9 mouse cellular contexts compared by ENCODE assay signal in the genomic region with DNA sequence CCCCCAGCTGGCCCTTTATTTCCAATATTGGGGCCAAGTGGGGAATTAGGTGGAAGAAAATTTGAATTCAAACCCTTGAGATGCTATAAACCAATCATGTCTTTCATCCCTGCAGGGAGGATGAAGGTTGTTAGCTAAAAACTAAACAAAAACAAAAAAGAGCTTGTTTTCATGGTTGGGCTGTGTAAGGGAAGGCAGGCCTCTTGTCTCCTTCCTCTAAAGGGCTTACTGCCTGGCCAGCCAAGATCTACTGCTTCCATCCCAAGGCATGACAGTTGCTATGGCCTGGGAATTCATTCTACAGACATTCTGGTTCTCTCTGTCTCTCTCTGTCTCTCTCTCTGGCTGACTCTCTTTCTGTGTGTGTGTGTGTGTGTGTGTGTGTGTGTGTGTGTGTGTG. TPM values are rescaled to one million over a fixed set of nuclear protein-coding genes. Genes with fewer than 3 reads are reported as not detected.
DNase-seq lines count a peak whose midpoint lies in the region; ATAC-seq and TF ChIP-seq lines count a peak whose summit lies in the region.
"Had no signal": no experiment of that assay in that cellular context is flagged by ENCODE, and none has a peak within 500 bp of the region (broad histone marks: within the 10 kb centered on the region; RNA-seq: fewer than 3 reads in every experiment).

No protein-coding gene starts in this region.

- peak overlapping the region; percentile 71 for H3K27ac ChIP-seq in kidney, adult 2 months (ENCODE audit: insufficient read depth, low read depth, low read length)
- no peak overlapping the region for H3K27ac ChIP-seq in embryonic facial prominence, embryonic 11.5 days (replicated peaks; ENCODE audit: low read depth, low read length)
- no peak overlapping the region for H3K27ac ChIP-seq in intestine, embryonic 14.5 days (ENCODE audit: low read depth)
- H3K27ac ChIP-seq in midbrain, embryonic 16.5 days (ENCODE audit: low read length) = peak overlapping the region; percentile 97

- DNase-seq in kidney, adult 2 months = no peak
- no peak for DNase-seq in kidney, postnatal 10 days
- DNase-seq in embryonic facial prominence, embryonic 11.5 days (ENCODE audit: low spot score) = no peak
- no peak for DNase-seq in intestine, embryonic 14.5 days (ENCODE audit: low spot score)
- DNase-seq in left cerebral cortex, postnatal 4 days = no peak
- DNase-seq in gastrocnemius, postnatal 25 days = no peak
- no peak for DNase-seq in ovary, adult 18-20 months (ENCODE audit: low spot score)

- H3K4me3 ChIP-seq in kidney, adult 2 months (ENCODE audit: insufficient read depth, low read depth, low read length) = peak overlapping the region; percentile 94
- peak overlapping the region; percentile 83 for H3K4me3 ChIP-seq in embryonic facial prominence, embryonic 11.5 days (ENCODE audit: low read depth, low read length)
- peak overlapping the region; percentile 74 for H3K4me3 ChIP-seq in intestine, embryonic 14.5 days (ENCODE audit: low read depth, low read length)
- peak overlapping the region; percentile 99 for H3K4me3 ChIP-seq in midbrain, embryonic 16.5 days (ENCODE audit: low read depth, low read length)

- peaks cover 27% of the 10 kb centered on the region for H3K4me1 ChIP-seq in kidney, adult 2 months (ENCODE audit: control insufficient read depth, insufficient read depth, low read length)
- no peaks in the 10 kb centered on the region for H3K4me1 ChIP-seq in embryonic facial prominence, embryonic 11.5 days (ENCODE audit: control insufficient read depth, insufficient read depth, low read length)
- H3K4me1 ChIP-seq in intestine, embryonic 14.5 days (replicated peaks; ENCODE audit: control insufficient read depth, insufficient read depth, low read length) = no peaks in the 10 kb centered on the region; the same call in 1 of the 2 replicates
- H3K4me1 ChIP-seq in midbrain, embryonic 16.5 days (ENCODE audit: control insufficient read depth, insufficient read depth, low read length) = peaks cover 16% of the 10 kb centered on the region

- H3K9ac ChIP-seq in embryonic facial prominence, embryonic 11.5 days (replicated peaks; ENCODE audit: low read length) = peak overlapping the region; percentile 86
- no peak overlapping the region for H3K9ac ChIP-seq in intestine, embryonic 14.5 days (ENCODE audit: low read length)
- H3K9ac ChIP-seq in midbrain, embryonic 16.5 days (ENCODE audit: low read depth, low read length) = peak overlapping the region; percentile 100

- peak overlapping the region; percentile 94 for H3K4me2 ChIP-seq in embryonic facial prominence, embryonic 11.5 days (ENCODE audit: low read depth, low read length)
- H3K4me2 ChIP-seq in intestine, embryonic 14.5 days (ENCODE audit: low read length) = peak overlapping the region; percentile 92
- H3K4me2 ChIP-seq in midbrain, embryonic 16.5 days (ENCODE audit: low read length) = peak overlapping the region; percentile 72

- TF ChIP-seq CTCF in kidney, adult 2 months (conservative IDR thresholded peaks at IDR 0.05; ENCODE audit: insufficient read depth, insufficient read length, low read depth, low read length) = no peak

- intact Hi-C loops in left cerebral cortex, postnatal 4 days (cut with DNase I) = loop anchor here (5.0 to 10.0 kb wide), 3 partner anchors 59 to 597 kb away; no protein-coding TSS in a partner anchor

- H3K36me3 ChIP-seq in kidney, adult 2 months (ENCODE audit: control insufficient read depth, insufficient read depth, low read length) = peaks cover 1% of the 10 kb centered on the region; the same call in 1 of the 2 replicates
- H3K36me3 ChIP-seq in embryonic facial prominence, embryonic 11.5 days (replicated peaks; ENCODE audit: control insufficient read depth, insufficient read depth, low read depth, low read length) = no peaks in the 10 kb centered on the region
- H3K36me3 ChIP-seq in intestine, embryonic 14.5 days (ENCODE audit: control insufficient read depth, insufficient read depth, low read length) = no peaks in the 10 kb centered on the region
- H3K36me3 ChIP-seq in midbrain, embryonic 16.5 days (ENCODE audit: control insufficient read depth, insufficient read depth, low read length) = 0 out of 2 replicates have a peak, but pooled peaks cover 3% of the 10 kb centered on the region
- H3K36me3 ChIP-seq: G1E had no signal

- no peak for ATAC-seq in embryonic facial prominence, embryonic 11.5 days (replicated peaks; ENCODE audit: insufficient number of reproducible peaks, low FRiP score, low TSS enrichment, low read depth)
- ATAC-seq in intestine, embryonic 14.5 days (replicated peaks; ENCODE audit: low FRiP score, low TSS enrichment, low read depth) = no peak
- ATAC-seq in midbrain, embryonic 16.5 days = no peak

- no peaks in the 10 kb centered on the region for H3K9me3 ChIP-seq in embryonic facial prominence, embryonic 11.5 days (replicated peaks; ENCODE audit: control insufficient read depth, low read length)
- H3K9me3 ChIP-seq in intestine, embryonic 14.5 days (ENCODE audit: control insufficient read depth, low read length) = no peaks in the 10 kb centered on the region
- no peaks in the 10 kb centered on the region for H3K9me3 ChIP-seq in midbrain, embryonic 16.5 days (replicated peaks; ENCODE audit: control insufficient read depth, low read length, poor library complexity, severe bottlenecking)

- TF ChIP-seq POLR2A in kidney, adult 2 months (IDR thresholded peaks at IDR 0.05; ENCODE audit: low read depth, low read length) = no peak

- H3K27me3 ChIP-seq in kidney, adult 2 months (replicated peaks; ENCODE audit: control insufficient read depth, insufficient read depth, low read length) = no peaks in the 10 kb centered on the region
- no peaks in the 10 kb centered on the region for H3K27me3 ChIP-seq in embryonic facial prominence, embryonic 11.5 days (ENCODE audit: control insufficient read depth, insufficient read depth, low read length)
- H3K27me3 ChIP-seq in intestine, embryonic 14.5 days (replicated peaks; ENCODE audit: control insufficient read depth, insufficient read depth, low read length) = no peaks in the 10 kb centered on the region
- no peaks in the 10 kb centered on the region for H3K27me3 ChIP-seq in midbrain, embryonic 16.5 days (ENCODE audit: control insufficient read depth, insufficient read depth, low read depth, low read length)

RNA-seq across cellular contexts. Expression of gene Tnfrsf21, which starts 1.7 kb away (rescaled TPM):
- polyA plus RNA-seq in kidney, adult 2 months (2012; rRNA removed) = 178 and 213 TPM in 2 replicates
- 20.8 and 25.4 TPM in 2 replicates for polyA plus RNA-seq in embryonic facial prominence, embryonic 11.5 days (2014; fragmentation: Nextera tagmentation; extraction: Ambion mirVana)
- polyA plus RNA-seq in intestine, embryonic 14.5 days (2014; fragmentation: Nextera tagmentation; extraction: Ambion mirVana) = 17.4 and 18.7 TPM in 2 replicates
- 71.6 and 74.6 TPM in 2 replicates for polyA plus RNA-seq in midbrain, embryonic 16.5 days (2015; fragmentation: Nextera tagmentation; extraction: Ambion mirVana)
- total RNA-seq in left cerebral cortex, postnatal 4 days (2021) = 10 to 100 TPM; 83.9 to 89.7 TPM
- 10 to 100 TPM; 17.9 to 23.1 TPM for total RNA-seq in gastrocnemius, postnatal 25 days (2021)
- total RNA-seq: G1E had no signal
- polyA plus RNA-seq: G1E had no signal

Comparison
In these comparisons a context has a peak if more than half of its experiments do, and no peak if none do; other contexts are left out.
1. H3K27ac ChIP-seq: peak in kidney, adult 2 months (single experiment) and midbrain, embryonic 16.5 days (single experiment); none in embryonic facial prominence, embryonic 11.5 days (single experiment) and intestine, embryonic 14.5 days (single experiment).
2. Peak in every context shown above with its lines, with median percentiles within 50 percentile points of each other: H3K4me3 ChIP-seq and H3K4me2 ChIP-seq.